Mouse (Mus musculus) small intestine, adult 2 months (tissue): ENCODE results near the gene Hist1h2ap. TPM values are rescaled to one million over a fixed set of nuclear protein-coding genes. Genes with fewer than 3 reads are reported as not detected.
"Not testable (repeated sequence)": the region's sequence is repeated elsewhere in the genome, so short reads cannot be mapped to it uniquely, and the experiment has no call there.

Experiments
- H3K27ac ChIP-seq: fragments of 200-500 bp; 2 replicates; pipeline ENCODE4 v1.5.1; 2012; ENCODE audit warnings: low read depth, low read length, control low read depth, inconsistent platforms; ENCODE audit not compliant: insufficient read depth
- H3K27me3 ChIP-seq: fragments of 200-500 bp; 2 replicates; pipeline ENCODE4 v1.6.1; 2012; ENCODE audit warnings: mild to moderate bottlenecking, moderate library complexity, low read length, inconsistent platforms; ENCODE audit not compliant: control insufficient read depth, insufficient read depth
- H3K36me3 ChIP-seq: fragments of 200-500 bp; 2 replicates; pipeline ENCODE4 v1.6.1; 2012; ENCODE audit warnings: mild to moderate bottlenecking, low read length, control low read depth, inconsistent platforms; ENCODE audit not compliant: control insufficient read depth, insufficient read depth
- H3K4me1 ChIP-seq: fragments of 200-500 bp; 2 replicates; pipeline ENCODE4 v1.6.1; 2012; ENCODE audit warnings: low read length, inconsistent platforms, mixed read lengths; ENCODE audit not compliant: control insufficient read depth, insufficient read depth, insufficient read length
- H3K4me3 ChIP-seq: fragments of 200-500 bp; 2 replicates; pipeline ENCODE4 v1.5.1; 2012; ENCODE audit warnings: low read depth, mild to moderate bottlenecking, control low read depth, inconsistent platforms, low read length, moderate library complexity
- CTCF ChIP-seq: fragments of 200-500 bp; IDR thresholded peaks from 2 replicates; pipeline ENCODE4 v1.5.1; 2012; ENCODE audit warnings: low read depth, mild to moderate bottlenecking, control low read depth, inconsistent platforms, low read length, moderate library complexity, mixed read lengths; ENCODE audit not compliant: insufficient replicate concordance, insufficient read length; ENCODE audit errors: extremely low read depth
- POLR2A ChIP-seq: fragments of 200-500 bp; IDR thresholded peaks from 2 replicates; pipeline ENCODE4 v1.6.1; 2012; ENCODE audit warnings: low read depth, mild to moderate bottlenecking, control low read depth, inconsistent platforms, low read length, moderate library complexity
- WGBS: fragments of 180-500 bp; shearing (Covaris S2); methylation state at CpG from one replicate; pipeline ENCODE4 v1.1.7; 2018; 5-methylcytosine and 5-hydroxymethylcytosine counted together
- polyA plus RNA-seq: library from polyadenylated mRNA; depleted of rRNA; stranded (reverse); fragments of >200 nt; gene quantifications from 2 replicates; pipeline ENCODE4 v1.2.3, GENCODE M21; 2012

Gene Hist1h2ap
- polyA plus RNA-seq, 1 experiment = 2,404 TPM

GRCm38 (mm10) chr13:21830344-21830743, 3.0 kb downstream of the Hist1h2ap start:
- Histone ChIP-seq H3K27me3 (no peaks in the 10 kb centered on the region), H3K36me3 (no peaks in the 10 kb centered on the region), H3K27ac (no peak overlapping the region), H3K4me3 (no peak overlapping the region), H3K4me1 (peaks cover 9% of the 10 kb centered on the region; the same call in 1 of the 2 replicates)
- WGBS = 95% methylated on average over 10 of the region's 10 CpGs
- no peak for TF ChIP-seq CTCF
- no peak for TF ChIP-seq POLR2A

DNA sequence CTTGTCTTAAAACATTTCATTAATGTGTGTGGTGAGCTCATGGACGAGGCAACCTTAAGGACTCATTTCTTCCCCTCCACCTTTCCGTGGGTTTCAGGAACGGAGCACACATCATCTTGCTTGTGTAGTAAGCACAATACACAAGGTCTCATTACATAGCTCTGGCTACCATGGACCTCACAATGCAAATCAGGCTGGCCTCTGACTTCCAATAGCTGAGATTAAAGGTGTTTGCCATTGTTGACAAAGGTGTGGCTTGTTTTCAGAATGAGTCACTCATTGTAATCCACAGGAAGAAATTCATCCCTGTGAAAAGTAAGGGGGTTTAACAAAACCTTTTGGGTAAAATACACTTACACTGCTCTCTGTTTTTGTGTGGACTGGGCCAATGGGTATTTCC, 4.8 kb downstream of the Hist1h2ap start:
- no peak overlapping the region for H3K4me3 ChIP-seq
- H3K36me3 ChIP-seq = no peaks in the 10 kb centered on the region
- no peaks in the 10 kb centered on the region for H3K27me3 ChIP-seq
- WGBS = 27% methylated on average over 3 of the region's 3 CpGs
- no peak for TF ChIP-seq CTCF
- no peak for TF ChIP-seq POLR2A
- peaks cover 9% of the 10 kb centered on the region; the same call in 1 of the 2 replicates for H3K4me1 ChIP-seq
- no peak overlapping the region for H3K27ac ChIP-seq

- H3K4me1 ChIP-seq, H3K4me3 ChIP-seq, H3K27ac ChIP-seq, H3K27me3 ChIP-seq, H3K36me3 ChIP-seq: not testable (repeated sequence)
- 60% methylated on average over 7 of the region's 16 CpGs for WGBS
These were observed 13.0 kb downstream of the Hist1h2ap start for GRCm38 (mm10) chr13:21820082-21820890.

- not testable (repeated sequence) for H3K36me3 ChIP-seq, H3K27me3 ChIP-seq, H3K4me1 ChIP-seq
- under 1% methylated on average over 14 of the region's 14 CpGs for WGBS
- peak overlapping the region; percentile 46 for H3K4me3 ChIP-seq
- H3K27ac ChIP-seq = peak overlapping the region; percentile 62; the same call in 1 of the 2 replicates
These were observed 21.2 kb downstream of the Hist1h2ap start for GRCm38 (mm10) chr13:21812092-21812491.

DNA sequence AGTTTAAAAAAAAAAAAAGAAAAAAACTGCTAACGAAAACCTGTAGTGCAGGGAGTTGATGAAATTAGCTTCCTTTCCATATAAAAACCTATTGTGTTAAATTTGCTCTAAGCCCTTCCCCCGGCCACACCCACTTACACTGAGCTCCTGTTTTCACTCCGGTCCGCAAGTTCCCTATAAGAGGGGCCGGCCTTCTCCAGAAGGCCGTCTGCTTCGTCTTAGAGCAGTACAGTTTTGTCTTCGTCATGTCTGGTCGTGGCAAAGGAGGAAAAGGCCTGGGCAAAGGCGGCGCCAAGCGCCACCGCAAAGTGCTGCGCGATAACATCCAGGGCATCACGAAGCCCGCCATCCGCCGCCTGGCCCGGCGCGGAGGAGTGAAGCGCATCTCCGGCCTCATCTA, 21.8 kb downstream of the Hist1h2ap start, which contains the start of gene Hist1h4m:
Gene Hist1h4m, plus strand, starts transcription at position 208 of the 400 bp plus-strand sequence.
- no CpG with 5 or more reads among the region's 24 CpGs for WGBS
- H3K4me1 ChIP-seq, H3K36me3 ChIP-seq, H3K27me3 ChIP-seq: not testable (repeated sequence)
- H3K4me3 ChIP-seq = peak within 1 kb of the TSS; percentile 46
- peak within 1 kb of the TSS; percentile 62; the same call in 1 of the 2 replicates for H3K27ac ChIP-seq

- not testable (repeated sequence) for H3K27me3 ChIP-seq, H3K4me3 ChIP-seq, H3K27ac ChIP-seq, H3K36me3 ChIP-seq, H3K4me1 ChIP-seq
- WGBS = no CpG with 5 or more reads among the region's 8 CpGs
These were observed 22.2 kb downstream of the Hist1h2ap start for GRCm38 (mm10) chr13:21811074-21811473.

DNA sequence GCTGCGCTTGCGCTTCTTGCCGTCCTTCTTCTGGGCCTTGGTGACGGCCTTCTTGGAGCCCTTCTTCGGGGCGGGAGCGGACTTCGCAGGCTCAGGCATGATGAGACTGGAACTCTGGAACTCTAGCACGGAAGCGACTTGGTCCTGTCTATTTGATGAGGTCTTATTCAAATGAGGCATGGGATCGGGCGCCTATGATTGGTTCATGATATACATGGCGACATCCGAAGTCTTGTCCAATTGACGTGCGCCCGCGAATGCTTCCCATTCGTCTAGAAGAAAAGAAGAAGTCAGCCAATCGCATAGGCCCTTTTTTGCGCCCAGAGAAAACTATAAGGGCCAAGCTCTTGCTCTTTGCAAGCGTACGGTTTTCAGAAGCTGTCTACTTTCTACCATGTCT, 23.2 kb downstream of the Hist1h2ap start, which contains the start of the genes Hist1h2bq and Hist1h2ao:
Gene Hist1h2bq, minus strand, starts transcription at position 125 of the 400 bp plus-strand sequence.
Gene Hist1h2ao, plus strand, starts transcription at position 393 of the 400 bp plus-strand sequence.
- H3K36me3 ChIP-seq, H3K4me3 ChIP-seq, H3K4me1 ChIP-seq, H3K27ac ChIP-seq, H3K27me3 ChIP-seq: not testable (repeated sequence)
- WGBS = no CpG with 5 or more reads among the region's 23 CpGs

DNA sequence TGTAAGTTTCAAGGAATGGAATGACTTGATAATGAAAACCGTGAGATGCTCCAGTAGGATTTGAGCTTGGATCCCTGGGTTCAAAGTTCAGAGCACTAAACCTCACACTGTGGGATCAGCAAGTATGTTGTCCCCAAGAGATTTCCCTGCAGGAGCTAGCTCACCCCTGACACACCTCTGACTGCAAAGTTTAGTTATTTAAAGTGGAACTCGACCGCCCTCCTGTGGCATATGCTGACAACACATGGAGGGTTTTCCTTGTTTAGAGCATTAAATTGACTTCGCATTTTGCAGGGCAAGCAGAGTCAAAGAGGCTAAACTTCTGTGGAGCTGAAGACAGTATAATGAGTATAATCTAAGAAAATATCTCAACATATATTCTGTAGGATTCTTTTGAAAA, 30.2 kb downstream of the Hist1h2ap start:
- not testable (repeated sequence) for H3K27me3 ChIP-seq, H3K4me1 ChIP-seq, H3K27ac ChIP-seq, H3K36me3 ChIP-seq, H3K4me3 ChIP-seq
- WGBS = no CpG with 5 or more reads among the region's 4 CpGs

GRCm38 (mm10) chr13:21797163-21797562, 36.1 kb downstream of the Hist1h2ap start:
- not testable (repeated sequence) for H3K36me3 ChIP-seq, H3K27me3 ChIP-seq, H3K4me1 ChIP-seq, H3K4me3 ChIP-seq, H3K27ac ChIP-seq
